Mouse (Mus musculus): ENCODE data around the gene Ahnak2.

- TF ChIP-seq CTCF (IDR thresholded peaks at IDR 0.05; ENCODE audit: extremely low read depth, insufficient read depth, insufficient read length, insufficient replicate concordance) (no peak), POLR2A (IDR thresholded peaks at IDR 0.05; ENCODE audit: low read depth, low read length) (no peak)
Observed at GRCm38 (mm10) chr12:112723028-112723330, 79.5 kb downstream of the Ahnak2 start.

Data from spleen, adult 2 months (tissue).